Mouse (Mus musculus) regulatory T cell (primary cell): ENCODE results near the gene Acad8.

Source experiments
- in situ Hi-C: fragments of 300-600 bp; cut with MboI, MseI; formaldehyde crosslinking; loops from one replicate; pipeline ENCODE4 v1.15.1; 2025; ENCODE audit warnings: high pct_unique_total_duplicates

The Acad8 gene

DNA sequence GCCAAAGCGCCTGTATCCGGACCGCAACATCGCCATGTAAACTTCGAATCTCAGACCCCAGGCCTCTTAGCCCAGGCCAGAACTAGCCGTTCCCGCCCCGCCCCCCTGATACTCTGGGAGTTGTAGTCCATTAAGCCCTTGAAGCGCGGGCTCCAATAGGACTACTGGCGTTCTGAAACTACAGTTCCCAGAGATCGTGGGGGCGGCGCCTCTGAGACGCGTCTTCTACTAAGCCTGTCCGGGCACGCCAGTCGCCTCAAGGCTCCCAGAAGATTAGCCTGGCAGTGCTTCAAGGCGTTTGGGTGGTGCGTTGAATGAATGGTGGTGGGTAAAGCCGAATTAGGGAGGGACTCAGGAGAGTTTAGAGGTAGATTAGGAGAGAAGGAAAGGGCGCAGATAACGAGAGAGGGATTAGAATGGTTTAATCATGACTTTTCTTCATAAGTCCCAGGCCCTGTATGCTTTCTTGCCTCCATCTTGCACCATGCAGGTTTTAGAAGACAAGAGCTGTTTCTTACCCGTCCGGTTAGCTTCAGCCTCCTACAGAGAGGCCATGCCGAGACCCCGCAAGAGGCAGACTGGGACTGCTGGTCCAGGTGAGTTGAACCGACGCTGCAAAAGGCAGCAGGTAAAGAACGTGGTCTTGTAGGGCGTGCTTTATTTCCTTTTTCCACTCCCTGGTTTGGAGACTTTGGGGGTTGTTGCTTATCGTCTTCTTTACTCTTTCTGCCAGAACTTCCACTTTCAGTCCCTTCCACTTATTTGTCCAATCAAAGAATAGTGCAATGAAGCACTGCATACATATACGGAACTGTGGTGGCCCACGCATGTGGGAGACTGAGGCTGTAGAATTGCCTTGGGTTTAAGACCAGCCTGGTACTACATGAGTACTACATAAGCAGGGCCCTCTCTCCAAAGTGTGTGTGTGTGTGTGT, at the start of gene Acad8, which contains the start of gene Thyn1:
Gene Acad8 (minus strand): TSS at position 106 of the 935 bp plus-strand sequence.
Gene Thyn1 (plus strand): TSS at position 250 of the 935 bp plus-strand sequence.
- in situ Hi-C loops = no loop called here

DNA sequence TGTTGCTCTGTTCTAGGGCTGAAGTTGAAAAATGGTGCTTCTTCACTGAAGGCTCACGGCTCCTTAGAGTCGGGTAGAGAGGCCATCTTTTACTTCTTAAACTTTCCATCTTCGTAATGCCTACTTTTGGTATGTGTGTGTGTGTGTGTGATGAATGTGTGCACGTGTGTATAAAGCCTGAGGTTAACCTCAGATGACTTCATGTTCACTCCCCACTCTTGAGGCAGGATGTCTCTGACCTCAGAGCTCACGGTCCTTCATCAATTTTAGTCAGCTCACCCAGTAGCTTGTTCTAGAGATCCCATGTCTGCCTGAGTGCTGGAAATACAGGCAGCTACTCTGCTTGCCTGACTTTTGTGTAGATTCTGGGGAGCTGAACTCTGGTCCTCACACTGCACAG, 44.5 kb upstream of the Acad8 start:
- in situ Hi-C loops = loop anchor here (25.0 kb wide), 1 partner anchor 1757 kb away; no protein-coding TSS in a partner anchor

DNA sequence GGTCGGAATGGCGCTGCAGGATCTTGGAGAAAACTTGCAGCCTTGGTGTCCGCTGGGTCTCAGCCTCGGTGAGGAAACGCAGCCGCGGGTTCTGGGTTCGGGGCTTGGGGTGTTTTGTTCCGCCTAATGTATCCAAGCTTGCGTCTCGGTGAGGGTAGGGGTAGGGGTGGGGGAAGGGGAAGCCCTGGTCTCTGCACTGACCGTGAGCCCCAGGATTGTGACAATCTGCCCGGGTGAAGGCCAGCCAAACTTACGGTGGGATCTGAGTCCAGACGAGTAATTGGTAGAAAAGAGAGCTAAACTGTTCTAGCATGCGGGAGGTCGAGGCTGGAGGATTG, 31.4 kb upstream of the Acad8 start:
- in situ Hi-C loops = loop anchor here (25.0 kb wide), 1 partner anchor 1743 kb away; no protein-coding TSS in a partner anchor

DNA sequence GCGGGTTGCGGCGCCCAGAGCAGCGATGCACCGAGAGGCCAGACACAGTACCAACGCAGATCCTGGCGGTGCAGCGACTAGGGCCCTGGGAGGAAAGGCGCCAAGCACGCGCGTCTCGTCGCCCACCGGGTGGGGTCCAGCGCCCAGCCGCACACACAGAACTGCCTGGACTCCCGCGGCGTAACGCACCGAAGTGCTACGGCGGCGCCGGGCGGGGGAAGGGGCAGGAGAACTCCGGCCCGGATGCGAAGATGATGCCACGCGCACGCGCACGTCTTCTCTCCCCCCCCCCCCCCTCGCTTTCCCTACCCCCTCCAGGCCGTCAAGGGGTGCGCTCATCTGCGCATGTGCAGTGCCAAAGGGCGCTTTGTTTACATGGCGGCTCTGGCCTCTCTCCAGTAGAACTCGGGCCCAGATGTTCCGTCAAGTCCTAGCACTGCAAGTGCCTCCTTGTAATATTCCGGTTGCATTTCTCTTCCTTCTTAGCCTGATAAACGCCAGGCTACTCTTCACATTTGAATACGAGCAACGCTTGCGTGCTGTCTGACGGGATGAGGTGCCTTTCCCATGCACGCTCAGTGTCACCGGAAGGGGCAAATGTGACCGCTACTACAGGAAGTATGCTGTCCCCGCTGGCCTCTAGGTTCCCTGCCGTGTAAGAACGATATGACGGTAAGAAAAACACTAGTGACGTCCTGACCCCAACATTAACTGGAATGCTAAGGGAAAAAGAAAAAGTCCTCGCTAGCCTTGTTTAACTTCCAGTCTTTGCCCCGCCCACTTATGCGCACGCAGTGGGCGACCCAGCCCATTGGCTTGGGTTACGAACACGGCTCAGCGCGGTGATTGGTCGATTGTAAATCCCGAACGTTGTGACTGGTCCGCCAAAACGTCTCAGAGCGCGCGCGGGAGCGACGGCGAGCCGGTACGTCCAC, 30.7 kb upstream of the Acad8 start, which contains the start of the genes Vps26b and Ncapd3:
Gene Vps26b (minus strand): TSS at position 238 of the 935 bp plus-strand sequence.
Gene Ncapd3 (plus strand): TSS at position 348 of the 935 bp plus-strand sequence.
- in situ Hi-C loops = loop anchor here (25.0 kb wide), 1 partner anchor 1743 kb away; no protein-coding TSS in a partner anchor

DNA sequence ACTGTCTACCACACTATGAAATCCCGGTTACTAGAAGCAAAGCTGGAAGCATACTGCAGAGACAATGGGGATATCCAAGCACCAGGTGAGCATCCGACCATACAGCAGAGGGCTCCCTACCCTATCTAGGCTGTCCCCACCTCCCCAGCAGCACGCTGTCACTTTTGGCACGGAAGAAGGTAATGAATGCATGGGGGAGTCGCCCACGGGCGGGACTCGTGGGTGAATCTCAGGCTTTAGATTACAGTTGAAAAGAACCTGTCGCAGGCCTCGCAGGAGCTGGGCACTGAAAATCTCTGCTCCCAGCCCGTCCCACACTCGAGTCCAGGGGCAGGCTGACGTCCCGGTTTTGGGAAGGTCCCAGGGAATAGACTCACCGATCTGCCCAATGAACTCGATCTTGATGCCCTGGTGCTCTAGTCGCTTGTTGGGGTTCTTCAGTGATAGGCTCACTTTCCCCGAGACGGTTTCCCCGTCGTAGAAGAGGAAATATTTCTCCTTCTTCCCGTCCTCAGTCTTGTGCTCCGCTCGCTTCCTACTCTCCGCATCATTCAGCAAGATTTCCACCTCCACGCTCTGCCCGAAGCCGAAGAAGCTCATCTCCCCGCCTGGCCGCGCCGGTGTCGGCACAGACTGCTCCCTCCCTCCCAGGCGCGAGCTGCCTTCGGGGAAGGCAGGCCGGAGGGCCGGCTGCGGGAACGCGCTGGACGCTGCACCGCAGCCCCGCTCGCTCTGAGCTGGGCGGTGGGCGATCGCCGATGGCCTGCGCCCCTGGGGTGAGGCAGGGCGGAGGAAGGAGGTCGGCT, 29.9 kb upstream of the Acad8 start:
- in situ Hi-C loops = loop anchor here (25.0 kb wide), 1 partner anchor 1742 kb away; no protein-coding TSS in a partner anchor

DNA sequence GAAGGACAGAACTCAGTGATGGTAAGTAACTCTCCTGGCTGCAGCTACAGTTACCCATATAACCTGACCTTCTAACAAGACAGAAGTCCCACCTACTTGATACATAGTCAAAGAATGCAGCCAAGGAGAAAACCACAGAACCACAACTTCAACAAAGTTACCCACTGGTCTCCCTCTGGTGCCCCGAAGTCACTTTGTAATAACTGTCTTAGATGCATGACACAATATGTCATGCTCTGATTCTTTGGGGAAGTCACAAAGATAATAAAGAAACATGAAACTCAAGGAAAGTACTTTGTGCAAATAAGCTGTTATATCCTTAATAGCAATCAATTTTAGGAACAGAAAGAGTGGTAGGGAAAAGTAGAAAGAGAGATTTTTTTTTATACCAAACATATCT, 27.3 kb upstream of the Acad8 start:
- in situ Hi-C loops = loop anchor here (25.0 kb wide), 1 partner anchor 1739 kb away; no protein-coding TSS in a partner anchor

DNA sequence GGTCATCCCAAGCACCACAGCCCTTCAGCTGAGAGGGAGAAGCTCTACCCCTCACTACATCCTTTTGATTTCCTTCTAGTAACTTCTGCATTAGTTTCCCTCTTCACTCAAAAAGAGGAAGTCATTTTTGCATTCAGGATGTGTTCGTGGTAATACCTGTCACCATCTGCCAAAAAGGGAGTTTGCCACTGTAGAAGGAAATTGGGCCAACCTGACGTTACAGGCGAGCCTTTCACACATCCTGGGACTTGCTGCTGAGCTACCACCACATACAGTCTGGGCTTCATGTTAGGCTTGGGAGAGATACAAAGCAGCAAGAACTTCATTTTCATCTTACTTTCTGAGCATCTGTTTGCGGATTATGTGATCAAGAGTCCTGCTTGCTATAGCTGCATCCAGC, 24.3 kb upstream of the Acad8 start:
- in situ Hi-C loops = no loop called here

DNA sequence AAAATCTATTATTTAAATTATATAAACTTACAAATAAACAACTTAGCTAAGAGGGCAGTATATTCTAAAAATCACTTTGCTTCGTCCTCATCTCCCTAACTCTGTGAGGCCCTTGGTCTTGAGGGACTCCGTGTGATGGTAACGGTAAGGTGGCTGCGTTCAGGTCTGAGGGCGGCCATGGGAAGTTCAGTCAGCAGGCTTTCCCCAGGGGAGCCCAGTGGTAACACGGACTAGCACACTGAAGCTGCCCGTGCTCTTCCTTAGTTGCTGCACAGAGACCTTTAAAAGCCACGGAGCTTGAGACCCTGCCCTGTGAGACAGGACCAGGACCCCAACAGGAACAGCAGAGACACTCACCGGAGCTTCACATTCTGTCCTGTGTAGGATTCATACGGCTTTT, 19.6 kb upstream of the Acad8 start:
- in situ Hi-C loops = no loop called here

DNA sequence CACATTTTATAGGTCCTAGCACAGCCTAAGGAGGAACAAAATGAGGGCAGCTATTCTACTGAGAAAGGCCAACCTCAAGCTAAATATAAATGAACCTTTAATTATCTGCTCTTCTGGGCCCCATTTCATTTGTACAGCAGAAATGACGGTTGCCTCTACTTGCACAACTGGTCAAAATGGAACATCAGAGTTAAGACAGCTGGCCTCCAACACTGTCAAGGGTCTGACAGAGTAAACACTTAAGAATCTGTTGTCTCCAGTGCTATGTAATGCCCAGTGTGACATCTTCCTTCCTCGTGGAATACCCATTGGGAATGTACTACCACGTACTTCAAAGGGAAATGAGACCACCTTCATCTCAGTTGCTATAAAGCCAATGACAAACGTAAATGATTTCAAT, 12.2 kb upstream of the Acad8 start:
- in situ Hi-C loops = no loop called here

DNA sequence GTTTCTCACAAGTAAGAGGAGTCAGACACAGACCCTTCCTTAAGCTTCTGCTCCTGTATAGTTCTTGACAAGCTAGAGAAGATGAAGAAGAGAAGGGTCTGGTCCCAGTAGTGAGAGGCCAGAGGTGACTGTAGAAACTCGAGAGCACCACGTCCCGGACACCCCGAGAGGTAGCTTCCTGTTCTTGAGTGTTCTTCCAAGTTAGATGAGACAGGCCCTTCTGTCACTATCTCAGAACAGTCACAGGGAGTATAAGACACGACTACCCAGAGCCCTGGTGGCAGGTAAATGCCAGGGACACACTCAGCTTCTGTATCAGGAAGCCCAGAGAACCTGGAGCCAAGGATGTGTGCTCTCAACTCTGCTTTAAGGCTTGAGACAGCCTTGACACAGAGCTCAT, 9.9 kb upstream of the Acad8 start:
- in situ Hi-C loops = no loop called here

DNA sequence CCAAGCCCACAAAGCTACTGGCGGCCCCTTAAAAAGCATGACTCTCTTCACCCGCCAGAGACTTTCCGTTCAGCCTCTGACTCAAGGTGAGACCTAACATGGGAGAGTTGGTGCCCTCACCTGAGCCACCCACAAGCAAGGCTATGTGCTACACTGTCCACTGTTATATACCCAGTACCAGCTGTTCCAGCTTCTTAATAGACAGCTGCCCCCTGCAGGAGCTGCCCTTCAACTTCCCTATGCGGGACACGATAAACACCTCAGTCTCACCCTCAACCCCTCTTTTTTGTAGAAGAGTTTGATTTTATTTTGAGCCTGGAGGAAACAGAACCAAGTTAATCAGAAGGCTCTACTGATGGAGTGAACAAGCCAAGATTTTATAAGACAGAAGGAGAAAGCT, 7.5 kb upstream of the Acad8 start:
- in situ Hi-C loops = no loop called here

DNA sequence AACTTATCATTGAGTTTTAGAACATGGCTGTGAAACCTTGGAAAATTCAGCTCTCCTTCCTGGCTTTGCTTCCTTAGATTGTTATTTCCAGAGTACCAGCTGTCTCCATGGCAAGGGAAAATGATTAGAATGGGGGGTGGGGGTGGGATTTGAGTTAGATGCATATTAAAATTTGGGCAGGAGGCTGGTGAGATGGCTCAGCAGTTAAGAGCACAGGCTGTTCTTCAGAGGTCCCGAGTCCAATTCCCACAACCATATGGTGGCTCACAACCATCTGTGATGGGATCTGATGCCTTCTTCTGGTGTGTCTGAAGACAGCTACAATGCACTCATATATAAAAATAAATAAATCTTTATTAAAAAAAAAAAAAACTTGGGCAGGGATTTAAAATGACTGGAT, 6.6 kb upstream of the Acad8 start:
- in situ Hi-C loops = no loop called here

DNA sequence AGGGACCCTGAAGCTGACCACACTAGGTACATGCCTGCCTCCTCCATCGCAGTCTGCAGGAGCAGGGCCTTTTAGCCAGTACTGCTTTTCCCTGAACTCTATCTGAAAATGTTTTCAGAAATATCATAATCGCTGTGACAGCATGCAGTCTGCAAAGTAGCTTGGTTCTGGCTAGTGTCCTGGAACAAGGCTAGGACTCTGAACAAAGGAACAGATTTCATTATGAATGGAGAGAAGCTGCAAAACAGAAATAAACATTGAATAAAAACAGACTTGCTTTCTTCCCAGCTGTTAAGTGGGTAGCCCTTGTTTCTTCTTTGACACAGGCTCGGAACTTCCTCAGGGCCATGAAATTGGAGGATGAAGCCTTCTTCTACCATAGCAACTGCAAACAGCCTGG, 5.9 kb upstream of the Acad8 start:
- in situ Hi-C loops = no loop called here

DNA sequence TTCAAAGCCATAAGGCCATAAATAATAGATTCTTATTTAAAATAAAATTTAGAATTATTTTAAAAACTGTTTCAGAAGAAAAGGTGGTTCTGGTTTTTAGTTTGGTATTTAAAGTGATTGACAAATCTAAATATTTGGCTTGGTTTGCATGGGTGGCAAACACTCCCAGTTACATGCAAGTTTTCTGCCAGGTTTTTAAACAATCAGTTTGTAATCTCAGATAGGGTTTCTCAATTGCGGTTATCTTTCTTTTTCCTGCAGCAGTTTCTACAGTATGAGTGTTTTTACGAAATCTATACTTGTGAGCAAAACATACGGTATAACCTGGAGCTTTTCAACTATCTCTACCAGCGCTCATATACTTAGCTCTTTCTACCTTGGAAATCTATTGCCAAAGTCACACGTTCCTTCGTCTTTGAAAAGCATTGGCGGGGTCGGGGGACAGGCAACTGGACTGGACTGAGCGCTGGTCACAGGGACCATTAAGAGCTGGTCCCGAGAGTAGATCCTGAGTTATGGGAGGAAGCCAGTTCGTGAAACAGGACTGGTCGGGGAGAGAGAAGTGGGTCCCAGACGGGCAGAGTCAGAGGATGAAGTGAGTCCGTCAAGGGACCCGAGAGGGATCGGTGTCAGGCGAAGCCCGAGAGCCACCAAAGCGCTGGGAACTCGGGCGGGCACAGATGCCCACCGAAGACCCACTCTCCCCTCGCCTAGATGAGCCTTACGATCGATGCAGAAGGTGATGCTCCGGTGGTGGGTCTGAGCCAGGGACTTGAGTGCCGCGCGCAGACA, 501 bp downstream of the Acad8 start:
- in situ Hi-C loops = no loop called here

DNA sequence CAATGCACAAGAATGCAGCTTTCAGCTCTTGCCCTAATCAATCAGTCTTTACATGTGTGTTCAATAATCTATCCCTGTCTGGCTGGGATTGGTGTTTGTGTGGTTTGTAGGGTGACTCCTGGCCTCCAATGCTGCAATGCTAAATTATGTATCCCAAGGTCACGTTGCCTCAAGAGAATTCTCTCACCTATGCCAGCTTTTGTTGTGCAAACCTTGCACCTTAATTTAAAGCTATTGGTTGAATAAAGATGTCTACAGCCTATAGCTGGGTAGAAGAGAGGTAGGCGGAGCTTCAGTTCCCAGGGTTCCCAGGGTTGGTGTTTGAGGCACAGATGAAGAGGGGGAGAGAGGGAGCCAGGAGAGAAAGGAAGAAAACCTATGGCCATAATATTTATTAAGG, 1.9 kb downstream of the Acad8 start:
- in situ Hi-C loops = no loop called here

DNA sequence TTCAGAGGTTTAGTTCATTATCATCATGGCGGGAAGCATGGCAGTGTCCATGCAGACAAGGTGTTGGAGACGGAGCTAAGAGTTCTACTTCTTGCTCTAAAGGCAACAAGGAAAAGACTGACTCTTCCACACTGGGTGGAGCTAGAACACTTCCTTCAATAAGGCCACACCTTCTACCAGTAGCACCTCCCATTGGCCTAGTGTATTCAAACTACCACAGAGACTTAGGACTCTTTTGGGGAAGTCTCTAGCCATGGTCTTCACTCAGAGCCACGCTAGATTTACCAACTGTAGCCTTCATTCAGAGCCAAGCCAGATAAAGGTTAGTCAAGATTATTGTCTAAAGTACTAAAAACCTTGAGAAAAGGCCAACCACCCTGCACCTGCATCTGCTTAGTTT, 2.3 kb downstream of the Acad8 start:
- in situ Hi-C loops = no loop called here

DNA sequence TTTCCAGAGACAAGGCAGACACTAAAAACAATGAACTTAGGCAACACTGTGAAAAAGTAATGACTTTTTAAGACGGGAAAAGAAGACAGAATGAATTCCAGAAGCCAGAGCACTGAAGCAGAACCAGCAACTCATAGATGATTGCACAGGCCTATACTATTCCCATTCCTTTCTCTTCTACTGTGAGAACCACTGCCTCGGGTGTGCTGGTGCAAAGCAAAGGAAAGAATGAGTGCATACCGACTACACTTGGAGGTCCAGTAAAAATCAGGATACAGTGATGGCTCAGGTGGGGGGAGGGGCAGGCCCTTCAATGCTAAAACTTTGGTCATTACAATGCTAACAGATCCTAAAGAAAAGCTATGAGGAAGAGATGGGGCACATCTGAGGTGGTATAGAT, 5.5 kb downstream of the Acad8 start:
- in situ Hi-C loops = no loop called here

DNA sequence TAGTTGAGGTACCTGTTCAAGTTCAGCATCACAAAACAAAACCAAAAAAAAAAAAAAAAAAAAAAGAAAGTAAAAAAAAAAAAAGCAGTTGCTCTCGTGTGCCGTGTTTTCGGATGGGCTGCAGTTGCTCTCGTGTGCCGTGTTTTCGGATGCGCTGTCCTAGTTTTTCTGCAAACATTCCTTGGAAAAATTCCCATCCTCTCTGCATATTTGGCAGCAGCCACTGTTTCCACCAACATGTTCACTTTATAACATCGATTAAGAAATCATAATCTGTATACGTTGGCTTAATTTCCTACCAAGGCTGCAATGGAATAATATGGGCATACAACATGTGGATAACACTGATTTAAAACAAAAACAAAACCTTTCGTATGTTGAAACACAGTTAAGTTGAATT, 6.2 kb downstream of the Acad8 start:
- in situ Hi-C loops = no loop called here

DNA sequence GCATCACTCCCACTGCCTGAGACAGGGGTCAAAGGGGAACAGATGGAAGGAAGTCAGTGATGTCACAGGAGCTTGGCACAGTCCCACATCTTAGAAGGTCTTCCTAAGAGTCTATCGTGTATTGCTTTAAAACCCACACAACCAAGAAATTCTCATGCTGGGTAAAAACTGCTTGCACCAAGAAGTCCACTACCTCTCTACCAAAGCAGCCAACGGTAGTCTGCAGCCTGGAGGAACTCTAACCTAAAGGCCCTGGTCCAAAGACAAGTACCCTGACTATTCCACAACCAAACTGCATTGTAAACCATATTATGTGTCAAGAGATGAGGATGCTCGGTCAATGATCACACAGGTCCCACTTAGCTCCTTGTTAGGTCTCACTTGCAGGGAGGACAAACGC, 9.2 kb downstream of the Acad8 start:
- in situ Hi-C loops = no loop called here

DNA sequence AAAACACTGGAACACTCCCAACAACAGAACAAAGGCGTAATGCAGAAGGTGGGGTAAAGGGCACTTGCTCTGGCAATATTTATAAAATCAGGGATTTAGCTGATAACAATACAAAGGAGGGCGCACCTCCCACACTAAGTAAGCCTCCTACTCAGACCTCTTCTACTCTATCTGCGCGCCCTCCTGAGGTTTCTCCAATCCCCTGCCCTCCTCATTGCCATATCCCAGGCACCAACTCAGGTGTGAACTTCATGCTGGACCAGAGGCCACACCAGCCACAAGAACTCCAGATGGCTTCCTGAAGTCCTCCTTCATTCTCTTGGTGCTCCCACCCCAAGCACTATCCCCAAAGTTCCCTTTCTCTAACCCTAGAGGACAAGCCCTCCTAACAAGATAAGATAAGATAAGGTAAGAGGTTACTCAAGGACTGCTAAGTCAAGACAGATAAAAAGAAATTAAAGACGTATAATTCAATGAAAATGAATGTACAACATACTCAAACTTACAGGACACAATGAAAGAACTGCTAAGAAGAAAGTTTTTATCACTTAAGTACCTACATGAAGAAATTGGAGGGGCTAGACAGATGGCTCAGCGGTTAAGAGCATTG, 13.6 kb downstream of the Acad8 start:
- in situ Hi-C loops = no loop called here
